Mouse (Mus musculus) liver, postnatal 0 days (tissue): ENCODE data around the gene Mb. TPM values are rescaled to one million over a fixed set of nuclear protein-coding genes. Genes with fewer than 3 reads are reported as not detected.

Experiments used
- ATAC-seq: fragments of 200-750 bp; cut with Nextera tagmentation; 2 replicates; pipeline ENCODE4 v1.8.0; 2017; ENCODE audit warnings: mild to moderate bottlenecking, moderate library complexity
- DNase-seq: peaks from one replicate; pipeline ENCODE4 v3.0.0-alpha.2; 2016
- H3K27ac ChIP-seq: fragments of 300-500 bp; sonication (generic); 2 replicates; pipeline ENCODE4 v1.5.1; 2014; ENCODE audit warnings: antibody characterized with exemption, moderate library complexity, mild to moderate bottlenecking, low read depth
- H3K27me3 ChIP-seq: fragments of 300-500 bp; sonication (generic); 2 replicates; pipeline ENCODE4 v1.6.1; 2014; ENCODE audit warnings: low read length, control low read depth, mixed read lengths; ENCODE audit not compliant: insufficient read depth
- H3K36me3 ChIP-seq: fragments of 300-500 bp; sonication (generic); replicated peaks from 2 replicates; pipeline ENCODE4 v1.6.1; 2014; ENCODE audit warnings: mild to moderate bottlenecking, control low read depth, low read length, moderate library complexity, mixed read lengths; ENCODE audit not compliant: insufficient read depth
- H3K4me1 ChIP-seq: fragments of 300-500 bp; sonication (generic); 2 replicates; pipeline ENCODE4 v1.6.1; 2014; ENCODE audit warnings: antibody characterized with exemption, mild to moderate bottlenecking, control low read depth; ENCODE audit not compliant: insufficient read depth
- H3K4me2 ChIP-seq: fragments of 300-500 bp; sonication (generic); 2 replicates; pipeline ENCODE4 v1.6.1; 2014; ENCODE audit warnings: low read depth, mild to moderate bottlenecking, low read length, moderate library complexity, mixed read lengths
- H3K4me3 ChIP-seq: fragments of 300-500 bp; sonication (generic); 2 replicates; pipeline ENCODE4 v1.5.1; 2014; ENCODE audit warnings: low read depth, low read length
- H3K9ac ChIP-seq: fragments of 300-500 bp; sonication (generic); replicated peaks from 2 replicates; pipeline ENCODE4 v1.6.1; 2014; ENCODE audit warnings: mild to moderate bottlenecking, moderate library complexity
- H3K9me3 ChIP-seq: fragments of 300-500 bp; sonication (generic); 2 replicates; pipeline ENCODE4 v1.6.1; 2016; ENCODE audit warnings: mild to moderate bottlenecking, control low read depth, low read length, mixed read lengths
- CTCF ChIP-seq: sonication (generic); IDR thresholded peaks from 2 replicates; pipeline ENCODE4 v1.5.1; 2016; ENCODE audit warnings: antibody characterized with exemption, low read depth
- EP300 ChIP-seq: IDR thresholded peaks from 2 replicates; pipeline ENCODE4 v1.6.1; 2016; ENCODE audit warnings: antibody characterized with exemption, low read depth, mild to moderate bottlenecking
- WGBS: fragments of 180-500 bp; shearing (Covaris S2); extraction: QIAGEN DNeasy Blood & Tissue Kit; methylation state at CpG from one replicate; pipeline ENCODE4 v1.1.7; 2014; ENCODE audit not compliant: insufficient replicate concordance; 5-methylcytosine and 5-hydroxymethylcytosine counted together
- polyA plus RNA-seq: library from polyadenylated mRNA; unstranded; fragments of >200 nt; fragmentation: Nextera tagmentation; extraction: Ambion mirVana; gene quantifications from 2 replicates; pipeline ENCODE4 v1.2.1, GENCODE M21; 2015

The Mb gene
- polyA plus RNA-seq: 0.15 and 6.6 TPM in 2 replicates

DNA sequence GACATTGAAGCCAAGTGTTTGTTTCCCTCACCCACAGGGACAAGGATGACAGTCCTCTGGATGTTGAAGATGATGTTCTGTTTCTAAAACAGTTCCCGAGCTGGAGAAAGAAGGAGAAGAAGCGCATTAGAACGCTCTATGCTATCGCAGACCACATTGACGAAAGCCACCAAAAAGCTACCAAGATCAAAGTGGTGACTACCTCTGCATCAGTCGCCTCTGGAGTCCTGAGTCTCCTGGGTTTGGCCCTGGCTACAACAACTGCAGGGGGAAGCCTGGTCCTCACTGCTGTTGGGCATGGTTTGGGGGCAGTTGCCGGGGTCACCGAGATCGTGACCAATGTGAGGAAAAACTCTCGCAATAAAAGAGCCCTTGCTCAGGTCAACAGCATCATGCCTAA lies at the start of gene Mb:
Gene Mb (minus strand): TSS at position 101 of the 400 bp plus-strand sequence.
- Histone ChIP-seq H3K9me3 (no peaks in the 10 kb centered on the region), H3K4me2 (no peak within 1 kb of the TSS), H3K27ac (no peak within 1 kb of the TSS), H3K4me3 (no peak within 1 kb of the TSS), H3K36me3 (no peaks in the 10 kb centered on the region), H3K4me1 (no peaks in the 10 kb centered on the region), H3K27me3 (no peaks in the 10 kb centered on the region), H3K9ac (no peak within 1 kb of the TSS)
- WGBS: 77% methylated on average over 10 of the region's 10 CpGs
- ATAC-seq (no peak), DNase-seq (no peak)
- no peak for TF ChIP-seq CTCF
- no peak for TF ChIP-seq EP300

DNA sequence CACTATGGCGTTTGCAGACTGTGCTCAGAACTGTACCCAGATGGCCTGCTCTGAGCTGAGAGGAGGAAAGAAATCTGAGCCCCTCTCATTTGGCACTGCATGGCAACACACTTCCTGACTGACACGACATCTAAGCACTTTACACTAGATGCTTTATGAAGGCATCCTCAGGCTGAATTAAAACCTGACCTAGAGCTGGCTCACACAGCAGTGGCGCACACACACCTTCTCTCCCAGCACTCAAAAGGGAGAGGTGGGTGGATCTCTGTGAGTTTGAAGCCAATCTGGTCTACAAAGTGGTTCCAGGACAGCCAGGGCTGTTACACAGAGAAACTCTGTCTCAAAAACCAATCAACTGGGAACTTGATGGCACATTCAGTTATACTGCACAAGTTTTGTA lies 49.3 kb upstream of the Mb start:
- 0 out of 2 replicates have a peak, but pooled peaks cover 4% of the 10 kb centered on the region for H3K4me1 ChIP-seq
- no peak overlapping the region for H3K9ac ChIP-seq
- ATAC-seq: no peak
- WGBS: 71% methylated on average over 3 of the region's 3 CpGs
- H3K27ac ChIP-seq: no peak overlapping the region
- H3K9me3 ChIP-seq: no peaks in the 10 kb centered on the region
- DNase-seq: no peak
- H3K36me3 ChIP-seq: peaks cover 8% of the 10 kb centered on the region
- H3K27me3 ChIP-seq: no peaks in the 10 kb centered on the region
- no peak for TF ChIP-seq EP300
- TF ChIP-seq CTCF: no peak
- no peak overlapping the region for H3K4me2 ChIP-seq
- no peak overlapping the region for H3K4me3 ChIP-seq

DNA sequence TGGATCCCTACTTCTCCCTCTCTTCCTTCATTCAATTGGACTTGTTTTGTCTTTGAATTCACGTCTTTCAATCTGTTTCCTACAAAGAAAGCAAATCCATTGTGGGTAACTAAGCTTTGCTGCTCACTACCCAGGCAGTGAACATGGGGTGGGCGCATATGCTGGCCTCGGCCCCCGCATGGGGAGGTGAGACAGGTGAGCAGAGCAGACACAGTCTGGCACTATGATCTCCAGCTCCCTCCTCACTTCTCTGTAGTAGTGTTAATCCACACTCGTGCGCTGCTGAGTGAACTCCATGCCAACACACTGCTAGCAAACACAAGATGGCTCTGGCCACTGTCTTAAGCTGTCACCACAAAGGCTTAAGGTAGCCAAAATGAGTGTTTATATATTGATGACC lies 46.9 kb upstream of the Mb start:
- Histone ChIP-seq H3K27ac (no peak overlapping the region), H3K9ac (no peak overlapping the region), H3K36me3 (peaks cover 14% of the 10 kb centered on the region), H3K4me1 (no peaks in the 10 kb centered on the region), H3K4me3 (no peak overlapping the region), H3K4me2 (no peak overlapping the region), H3K9me3 (no peaks in the 10 kb centered on the region), H3K27me3 (no peaks in the 10 kb centered on the region)
- 82% methylated on average over 6 of the region's 6 CpGs for WGBS
- TF ChIP-seq EP300: no peak
- no peak for TF ChIP-seq CTCF
- DNase-seq: no peak
- ATAC-seq: no peak

DNA sequence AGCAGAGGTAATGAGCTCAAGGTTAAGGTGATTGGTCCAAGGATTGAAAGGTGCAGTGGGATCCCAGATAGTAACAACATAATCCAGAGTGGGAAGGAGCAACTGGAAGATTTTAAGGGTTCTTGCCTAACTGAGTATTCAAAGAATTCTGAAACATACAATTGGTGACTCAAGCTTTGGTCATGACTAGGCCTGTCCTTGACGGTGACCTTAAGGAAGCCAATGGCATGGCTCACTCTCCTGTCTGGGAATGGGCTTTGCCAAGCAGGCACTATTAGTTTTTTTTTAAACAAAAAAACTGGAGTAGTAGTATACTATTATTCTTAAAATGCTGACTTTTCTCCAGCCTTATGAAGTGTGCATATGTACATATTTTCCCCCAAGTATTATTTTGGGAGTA lies 44.7 kb upstream of the Mb start:
- no peak overlapping the region for H3K27ac ChIP-seq
- no peaks in the 10 kb centered on the region for H3K27me3 ChIP-seq
- ATAC-seq: no peak
- peaks cover 14% of the 10 kb centered on the region for H3K36me3 ChIP-seq
- no peaks in the 10 kb centered on the region for H3K4me1 ChIP-seq
- no peak for TF ChIP-seq CTCF
- TF ChIP-seq EP300: no peak
- no peak overlapping the region for H3K4me3 ChIP-seq
- no peak for DNase-seq
- no peak overlapping the region for H3K9ac ChIP-seq
- H3K4me2 ChIP-seq: no peak overlapping the region
- 82% methylated on average over 1 of the region's 1 CpGs for WGBS
- no peaks in the 10 kb centered on the region for H3K9me3 ChIP-seq

DNA sequence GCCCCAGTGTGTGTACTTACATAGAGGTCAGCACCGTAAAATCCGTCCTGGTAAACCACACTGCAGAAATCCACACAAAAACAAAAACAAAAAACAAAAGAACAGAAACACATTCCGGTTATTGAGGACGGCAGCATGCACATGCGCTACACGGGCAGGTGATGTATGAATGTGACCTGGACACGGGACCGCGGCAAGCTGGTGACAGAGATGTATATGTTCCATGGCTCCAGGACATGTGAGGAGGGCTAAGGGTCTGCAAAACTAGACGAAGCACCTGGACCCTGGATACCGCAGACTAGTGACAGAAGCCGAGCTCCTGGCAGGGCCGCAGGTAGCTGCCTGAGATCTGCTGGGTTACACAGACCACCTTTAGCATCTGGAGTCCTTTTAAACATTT lies 44.0 kb upstream of the Mb start:
- no peak for ATAC-seq
- Histone ChIP-seq H3K4me3 (no peak overlapping the region), H3K9ac (no peak overlapping the region), H3K27me3 (no peaks in the 10 kb centered on the region), H3K36me3 (peaks cover 14% of the 10 kb centered on the region), H3K27ac (no peak overlapping the region), H3K4me2 (no peak overlapping the region), H3K4me1 (no peaks in the 10 kb centered on the region), H3K9me3 (no peaks in the 10 kb centered on the region)
- TF ChIP-seq CTCF (no peak), EP300 (no peak)
- DNase-seq: no peak
- 89% methylated on average over 13 of the region's 13 CpGs for WGBS

DNA sequence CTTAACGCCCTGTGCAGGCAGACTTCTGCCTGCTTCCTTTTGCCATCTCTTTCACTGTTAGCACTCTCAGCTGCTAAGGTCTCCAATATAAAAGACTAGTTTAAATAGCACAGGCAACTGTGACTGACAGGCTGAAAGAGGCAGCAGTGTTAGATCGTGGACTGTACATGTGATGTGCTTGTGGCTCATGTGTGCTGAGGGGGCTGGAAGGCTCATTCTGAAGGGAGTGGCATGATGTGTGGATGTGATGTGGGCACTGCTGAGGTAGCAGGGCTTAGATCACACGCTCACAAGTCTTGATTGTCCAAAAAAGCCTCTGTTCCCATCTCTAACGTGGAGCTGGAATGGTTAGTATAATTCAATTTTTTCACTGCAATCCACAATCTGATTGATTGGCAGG lies 40.9 kb upstream of the Mb start:
- H3K4me1 ChIP-seq: no peaks in the 10 kb centered on the region
- 73% methylated on average over 4 of the region's 4 CpGs for WGBS
- 0 out of 2 replicates have a peak, but pooled peaks cover 7% of the 10 kb centered on the region for H3K36me3 ChIP-seq
- TF ChIP-seq CTCF (no peak), EP300 (no peak)
- H3K9ac ChIP-seq: no peak overlapping the region
- H3K4me3 ChIP-seq: no peak overlapping the region
- no peaks in the 10 kb centered on the region for H3K27me3 ChIP-seq
- DNase-seq (no peak), ATAC-seq (no peak)
- H3K27ac ChIP-seq: no peak overlapping the region
- H3K4me2 ChIP-seq: no peak overlapping the region
- H3K9me3 ChIP-seq: no peaks in the 10 kb centered on the region

DNA sequence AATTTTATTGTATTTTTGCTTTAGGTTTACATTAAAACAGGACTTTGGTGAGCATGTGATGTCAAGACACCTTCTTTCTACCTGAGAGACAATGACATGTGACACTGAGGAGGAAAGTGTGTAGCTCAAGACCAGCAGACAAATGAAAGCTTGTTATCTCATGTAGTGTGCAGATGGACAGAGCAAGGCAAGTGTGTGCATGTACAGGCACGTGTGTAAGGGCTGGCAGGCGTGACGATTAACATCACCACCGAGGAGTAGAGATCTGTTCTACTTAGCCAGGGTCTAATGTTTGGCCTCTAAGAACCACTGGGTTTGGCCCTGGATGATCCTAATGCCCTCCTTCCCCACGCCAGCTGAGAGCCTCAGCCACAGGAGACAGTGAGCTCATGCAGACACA lies 40.1 kb upstream of the Mb start:
- 73% methylated on average over 5 of the region's 5 CpGs for WGBS
- Histone ChIP-seq H3K4me3 (no peak overlapping the region), H3K4me1 (no peaks in the 10 kb centered on the region), H3K27me3 (no peaks in the 10 kb centered on the region), H3K9ac (no peak overlapping the region), H3K36me3 (0 out of 2 replicates have a peak, but pooled peaks cover 12% of the 10 kb centered on the region), H3K4me2 (no peak overlapping the region), H3K9me3 (no peaks in the 10 kb centered on the region), H3K27ac (no peak overlapping the region)
- no peak for TF ChIP-seq EP300
- no peak for TF ChIP-seq CTCF
- no peak for ATAC-seq
- DNase-seq: no peak
